Mouse (Mus musculus): ENCODE data around the gene Pacsin1. TPM values are rescaled to one million over a fixed set of nuclear protein-coding genes. Genes with fewer than 3 reads are reported as not detected.

Pacsin1 gene
- polyA plus RNA-seq (2014; fragmentation: Illumina TruSeq; extraction: RNeasy Lipid Tissue Mini Kit (QIAGEN cat#74804); ENCODE audit: low read depth, low replicate concordance), result not detected

DNA sequence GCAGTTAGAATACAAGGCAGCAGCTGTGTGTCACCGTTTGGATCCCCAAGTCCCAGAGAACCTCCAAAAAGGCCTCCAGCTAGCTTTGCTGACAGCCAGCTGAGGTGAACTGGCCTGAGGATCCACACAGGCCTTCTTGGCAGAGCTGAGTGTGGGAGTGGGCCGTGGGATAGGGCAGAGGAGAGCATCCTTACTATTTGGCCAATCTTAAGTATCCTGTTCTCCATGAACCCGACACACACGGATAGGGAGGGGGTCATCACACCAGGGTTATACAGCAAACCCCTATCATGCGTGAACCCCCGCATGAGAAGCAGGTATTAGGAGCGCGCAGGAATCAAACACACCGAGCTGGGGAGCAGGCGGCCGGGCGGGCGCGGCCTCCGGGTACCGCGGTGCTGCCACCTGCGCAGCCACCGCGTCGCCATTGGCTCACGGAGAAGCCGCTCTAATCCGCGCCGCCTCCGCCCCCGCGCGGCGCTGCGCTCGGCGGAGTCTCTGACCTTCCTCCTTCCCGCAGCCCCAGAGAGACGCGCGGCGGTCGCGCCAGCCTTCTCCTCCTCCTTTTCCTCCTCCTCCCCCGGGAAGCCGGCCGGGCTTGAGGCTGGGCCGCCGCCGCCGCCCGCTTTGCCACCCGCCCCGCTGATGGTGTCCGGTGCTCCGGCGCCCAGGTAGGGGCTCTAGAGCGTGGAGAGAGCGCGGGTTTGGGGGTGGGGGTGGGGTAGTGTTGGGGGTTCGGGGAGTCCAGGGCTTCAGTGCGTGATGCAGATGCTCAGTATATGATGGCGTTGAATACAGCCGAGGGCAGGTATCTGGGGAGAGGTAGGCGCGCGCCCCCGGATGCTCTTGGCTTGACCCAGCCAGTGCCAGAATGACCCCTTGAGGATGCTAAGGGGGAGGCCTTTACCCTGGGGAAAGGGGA lies at the start of gene Pacsin1:
Gene Pacsin1, plus strand, starts transcription at position 421 of the 922 bp plus-strand sequence.

DNA sequence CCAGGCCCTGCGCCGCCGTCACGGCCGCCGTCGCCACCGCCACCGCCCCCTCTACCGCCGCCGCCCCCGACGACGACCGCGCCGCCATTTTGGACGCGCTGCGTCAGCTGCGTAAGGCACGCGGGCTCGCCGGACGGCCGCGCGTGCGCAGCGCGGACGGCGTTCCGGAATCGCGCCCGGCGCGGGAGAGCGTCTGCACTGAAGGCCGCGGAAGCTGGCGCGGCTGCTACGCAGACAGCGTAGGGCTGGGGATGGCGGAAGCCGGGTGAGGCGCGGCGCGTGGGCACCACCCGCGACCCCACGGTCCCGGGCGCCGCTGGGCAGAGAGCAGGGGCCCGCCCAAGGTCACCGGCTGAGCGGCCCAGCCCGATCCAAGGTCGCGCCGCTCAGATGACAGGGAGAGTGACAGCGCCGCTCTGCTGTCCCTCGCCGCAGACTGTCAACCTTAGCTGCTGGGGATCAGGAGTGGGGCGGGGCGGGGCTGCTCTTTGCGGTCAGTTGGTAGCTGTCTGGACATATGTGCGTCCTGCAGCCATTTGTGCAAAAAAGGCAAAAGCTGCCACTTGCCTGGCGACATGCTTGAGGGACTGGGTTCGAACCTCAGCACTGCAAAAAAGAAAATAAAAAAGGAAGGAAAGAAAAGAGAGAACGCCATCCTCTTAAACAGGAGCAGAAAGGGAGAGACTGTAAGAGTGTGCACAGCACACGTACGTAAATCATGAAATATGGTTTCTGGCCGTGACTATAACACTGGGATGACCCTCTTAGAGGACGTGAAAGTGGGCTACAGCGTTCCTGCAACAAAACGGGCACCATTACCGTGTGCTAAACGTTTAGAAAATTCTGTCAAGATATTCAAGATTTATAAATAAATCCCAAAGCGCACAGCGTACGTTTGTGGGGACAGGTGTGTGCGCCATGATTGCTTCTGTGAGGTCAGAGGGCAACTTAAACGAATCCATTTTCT lies 31.7 kb upstream of the Pacsin1 start, which contains the start of gene Nudt3:
Gene Nudt3, minus strand, starts transcription at position 136 of the 967 bp plus-strand sequence.

DNA sequence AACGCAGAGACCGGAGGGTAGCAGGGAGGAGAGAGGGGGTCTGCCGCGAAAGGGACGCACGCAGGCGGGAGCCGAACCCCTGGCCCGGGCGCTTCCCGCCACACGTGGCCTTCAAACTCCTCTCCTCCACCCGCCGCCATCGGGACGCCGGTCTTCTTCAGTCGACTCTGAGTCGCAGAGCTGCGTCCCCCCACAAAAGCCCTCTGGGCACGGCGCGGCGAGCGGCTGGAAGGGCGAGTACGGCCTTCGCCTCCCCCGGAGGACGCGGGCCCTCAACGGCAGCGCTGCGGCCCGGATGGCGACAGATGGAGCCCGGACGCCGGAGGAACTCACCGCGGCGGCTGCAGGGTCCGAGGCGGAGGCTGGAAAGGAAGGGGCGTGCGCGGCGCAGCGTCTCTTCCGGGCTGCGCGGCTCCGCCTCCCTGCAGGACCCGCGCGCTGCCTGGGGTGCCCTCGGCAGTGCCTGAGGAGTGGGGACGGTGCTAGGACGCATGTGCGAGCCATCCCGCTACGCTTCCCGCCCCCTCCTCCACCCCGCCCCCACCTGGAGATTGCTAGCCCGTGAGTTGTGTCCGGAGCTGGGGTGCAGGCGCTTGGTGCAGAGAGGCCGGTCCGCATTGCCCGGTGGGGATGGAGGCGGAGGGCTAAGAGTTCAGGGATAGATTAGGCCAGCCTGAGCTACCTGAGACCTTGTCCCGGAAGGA lies 20.3 kb upstream of the Pacsin1 start, which contains the start of gene RPS10-NUDT3:
Gene RPS10-NUDT3, minus strand, starts transcription at position 352 of the 704 bp plus-strand sequence.

DNA sequence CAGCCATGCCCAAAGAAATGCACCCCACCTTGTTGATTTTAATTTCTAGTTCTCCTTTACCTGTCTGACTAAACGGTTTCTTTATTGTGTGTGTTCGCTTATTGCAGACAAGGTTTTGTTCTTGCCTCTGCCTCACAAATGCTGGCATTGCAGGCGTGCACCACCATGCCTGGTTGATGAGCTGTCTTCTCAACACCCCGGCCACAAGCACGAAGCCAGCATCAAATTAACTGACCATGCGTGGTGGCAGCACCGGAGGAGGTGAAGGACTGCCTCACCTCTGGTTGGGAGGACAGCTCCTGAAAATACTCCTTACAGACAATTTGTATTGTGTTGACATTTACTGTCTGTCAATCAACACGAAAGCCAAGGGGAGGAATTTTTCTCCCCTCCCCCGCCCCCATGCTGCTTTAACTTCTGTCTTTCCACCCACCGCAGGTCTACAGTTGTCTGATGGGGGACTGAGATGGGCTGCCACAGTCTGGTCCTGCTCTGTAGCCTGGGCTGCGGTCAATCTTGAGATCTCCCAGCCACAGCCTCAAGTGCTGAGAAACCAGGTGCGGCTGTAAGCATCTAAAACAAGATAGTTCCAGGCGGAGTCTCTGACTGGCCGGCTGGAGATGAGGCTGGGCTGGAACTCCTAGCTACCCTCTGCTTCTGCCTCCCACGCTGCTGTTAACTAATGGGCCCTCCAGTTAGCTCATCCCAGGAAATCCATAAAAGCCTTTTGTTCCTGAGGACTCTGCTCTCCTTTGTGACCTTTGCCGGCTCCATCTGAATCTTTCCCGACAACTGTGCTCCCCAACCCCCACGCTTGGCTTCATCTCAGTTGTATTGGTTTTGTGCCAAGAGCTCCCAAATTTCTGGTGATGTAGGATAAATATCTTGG lies 18.9 kb upstream of the Pacsin1 start, which contains the start of gene Rps10:
Gene Rps10, minus strand, starts transcription at position 538 of the 889 bp plus-strand sequence.

DNA sequence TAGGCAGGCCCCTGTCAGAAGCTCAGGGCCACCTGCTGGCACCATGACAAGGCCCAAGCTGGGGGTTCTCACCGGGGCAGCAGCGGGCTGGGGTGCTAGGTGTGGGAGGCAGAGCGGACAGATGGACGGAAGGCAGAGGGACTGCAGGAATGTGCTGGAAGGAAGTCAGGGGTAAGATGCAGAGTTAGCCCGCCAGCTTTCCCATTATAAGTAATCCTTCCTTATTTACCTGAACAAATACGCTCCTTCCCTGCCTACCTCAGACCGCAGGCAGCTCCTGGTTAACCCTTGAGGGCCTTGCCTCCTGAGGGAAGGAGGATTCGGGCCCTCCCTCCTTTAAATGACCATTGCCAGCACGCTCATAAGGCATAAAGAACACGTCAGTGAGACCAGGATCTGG lies 73.5 kb downstream of the Pacsin1 start, which contains the start of gene Spdef:
Gene Spdef, minus strand, starts transcription at position 186 of the 400 bp plus-strand sequence.

Other genes with a start within 250 kb of the Pacsin1 start
- not detected for gene Grm4, start 134.1 kb upstream of the Pacsin1 start, polyA plus RNA-seq (2014; fragmentation: Illumina TruSeq; extraction: RNeasy Lipid Tissue Mini Kit (QIAGEN cat#74804); ENCODE audit: low read depth, low replicate concordance)
- 2.7 TPM for gene Hmga1, start 99.0 kb upstream of the Pacsin1 start, polyA plus RNA-seq (2014; fragmentation: Illumina TruSeq; extraction: RNeasy Lipid Tissue Mini Kit (QIAGEN cat#74804); ENCODE audit: low read depth, low replicate concordance)
- not detected for gene AI413582, start 89.8 kb upstream of the Pacsin1 start, polyA plus RNA-seq (2014; fragmentation: Illumina TruSeq; extraction: RNeasy Lipid Tissue Mini Kit (QIAGEN cat#74804); ENCODE audit: low read depth, low replicate concordance)
- 6.3 TPM for gene Nudt3, start 32.0 kb upstream of the Pacsin1 start, polyA plus RNA-seq (2014; fragmentation: Illumina TruSeq; extraction: RNeasy Lipid Tissue Mini Kit (QIAGEN cat#74804); ENCODE audit: low read depth, low replicate concordance)
- not detected for gene RPS10-NUDT3, start 20.3 kb upstream of the Pacsin1 start, polyA plus RNA-seq (2014; fragmentation: Illumina TruSeq; extraction: RNeasy Lipid Tissue Mini Kit (QIAGEN cat#74804); ENCODE audit: low read depth, low replicate concordance)
- gene Rps10, start 18.8 kb upstream of the Pacsin1 start, polyA plus RNA-seq (2014; fragmentation: Illumina TruSeq; extraction: RNeasy Lipid Tissue Mini Kit (QIAGEN cat#74804); ENCODE audit: low read depth, low replicate concordance), result 45.3 TPM
- gene Spdef, start 73.4 kb downstream of the Pacsin1 start, polyA plus RNA-seq (2014; fragmentation: Illumina TruSeq; extraction: RNeasy Lipid Tissue Mini Kit (QIAGEN cat#74804); ENCODE audit: low read depth, low replicate concordance), result not detected
- gene D17Wsu92e, start 165.1 kb downstream of the Pacsin1 start, polyA plus RNA-seq (2014; fragmentation: Illumina TruSeq; extraction: RNeasy Lipid Tissue Mini Kit (QIAGEN cat#74804); ENCODE audit: low read depth, low replicate concordance), result 95.8 TPM
- 23.3 TPM for gene Snrpc, start 182.6 kb downstream of the Pacsin1 start, polyA plus RNA-seq (2014; fragmentation: Illumina TruSeq; extraction: RNeasy Lipid Tissue Mini Kit (QIAGEN cat#74804); ENCODE audit: low read depth, low replicate concordance)
- gene Uhrf1bp1, start 200.9 kb downstream of the Pacsin1 start, polyA plus RNA-seq (2014; fragmentation: Illumina TruSeq; extraction: RNeasy Lipid Tissue Mini Kit (QIAGEN cat#74804); ENCODE audit: low read depth, low replicate concordance), result 2.6 TPM

All from liver, adult 10 weeks (tissue).